Mouse (Mus musculus) liver, adult (tissue): ENCODE measurements around the gene Ccr10.

Experiments
- GATA4 ChIP-seq: IDR thresholded peaks from 2 replicates; pipeline ENCODE4 v1.6.1; 2014; ENCODE audit warnings: mild to moderate bottlenecking, low read length; ENCODE audit not compliant: insufficient replicate concordance

The Ccr10 gene

DNA sequence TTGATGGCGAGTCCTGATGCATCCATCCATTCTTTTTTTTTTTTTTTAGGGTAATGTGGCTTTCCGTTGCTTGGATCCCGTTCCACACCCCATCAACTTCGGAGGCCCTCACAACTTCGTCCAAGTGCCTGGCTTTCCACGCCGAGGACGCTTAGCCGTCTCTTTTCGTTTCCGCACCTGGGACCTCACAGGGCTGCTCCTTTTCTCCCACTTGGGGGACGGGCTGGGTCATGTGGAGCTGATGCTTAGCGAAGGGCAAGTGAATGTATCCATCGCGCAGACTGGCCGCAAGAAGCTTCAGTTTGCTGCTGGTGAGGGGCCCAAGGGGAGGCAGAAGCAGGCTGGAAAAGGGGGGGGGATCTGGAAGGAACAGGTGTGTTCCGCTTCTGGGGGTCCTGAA is 5.0 kb upstream of the Ccr10 start:
- TF ChIP-seq GATA4 = no peak

DNA sequence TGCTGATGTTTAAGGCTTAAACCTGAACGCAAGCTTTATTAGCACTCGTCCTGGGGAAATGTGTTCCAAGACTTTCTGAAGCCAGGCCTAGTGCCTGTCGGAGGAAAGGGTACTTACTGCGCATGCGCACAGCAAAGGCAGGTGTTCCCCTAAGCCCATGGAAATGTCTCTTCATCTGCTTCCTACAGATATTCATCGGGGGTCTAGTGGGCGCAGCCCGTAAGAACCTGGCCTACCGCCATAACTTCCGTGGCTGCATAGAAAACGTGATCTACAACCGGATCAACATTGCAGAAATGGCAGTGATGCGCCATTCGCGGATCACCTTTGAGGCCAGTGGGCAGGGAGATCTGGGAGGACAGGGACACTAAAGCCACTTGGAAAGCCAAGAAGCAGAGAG is 4.1 kb upstream of the Ccr10 start:
- TF ChIP-seq GATA4 = no peak

DNA sequence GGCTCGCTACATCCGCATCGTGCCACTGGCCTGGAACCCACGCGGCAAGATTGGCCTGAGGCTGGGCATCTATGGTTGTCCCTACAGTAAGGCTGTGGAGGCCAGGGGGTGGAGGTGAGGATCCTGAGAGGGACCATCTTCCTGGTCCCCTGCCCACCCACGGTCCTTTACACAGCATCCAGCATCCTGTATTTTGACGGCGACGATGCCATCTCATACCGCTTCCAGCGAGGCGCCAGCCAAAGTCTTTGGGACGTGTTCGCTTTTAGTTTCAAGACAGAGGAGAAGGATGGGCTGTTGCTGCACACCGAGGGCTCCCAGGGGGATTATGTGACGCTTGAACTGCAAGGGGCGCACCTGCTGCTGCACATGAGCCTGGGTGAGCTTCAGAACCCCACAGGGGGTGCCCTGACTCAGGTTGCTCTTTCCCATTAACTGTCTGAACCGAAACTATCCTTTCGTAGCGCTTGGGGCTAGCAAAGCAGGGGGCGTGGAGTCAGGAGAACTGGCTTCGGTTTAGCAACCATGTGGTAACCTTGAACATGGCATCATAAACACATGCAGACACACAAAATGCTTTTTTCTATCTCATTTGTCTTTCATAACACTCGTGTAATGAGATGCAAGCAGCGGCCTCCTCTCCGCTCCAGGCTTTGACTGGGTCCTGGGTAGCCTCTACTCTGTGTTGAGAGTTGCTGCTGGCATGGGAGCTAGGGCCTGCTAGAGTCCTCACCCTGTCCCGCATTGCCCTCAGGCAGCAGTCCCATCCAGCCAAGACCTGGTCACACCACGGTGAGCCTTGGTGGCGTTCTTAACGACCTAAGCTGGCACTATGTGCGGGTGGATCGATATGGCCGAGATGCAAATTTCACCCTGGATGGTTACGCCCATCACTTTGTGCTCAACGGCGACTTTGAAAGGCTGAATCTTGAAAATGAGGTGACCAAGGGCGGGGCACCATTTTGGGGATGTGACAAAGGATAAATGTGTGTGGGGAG is 3.1 kb upstream of the Ccr10 start:
- TF ChIP-seq GATA4 = no peak

DNA sequence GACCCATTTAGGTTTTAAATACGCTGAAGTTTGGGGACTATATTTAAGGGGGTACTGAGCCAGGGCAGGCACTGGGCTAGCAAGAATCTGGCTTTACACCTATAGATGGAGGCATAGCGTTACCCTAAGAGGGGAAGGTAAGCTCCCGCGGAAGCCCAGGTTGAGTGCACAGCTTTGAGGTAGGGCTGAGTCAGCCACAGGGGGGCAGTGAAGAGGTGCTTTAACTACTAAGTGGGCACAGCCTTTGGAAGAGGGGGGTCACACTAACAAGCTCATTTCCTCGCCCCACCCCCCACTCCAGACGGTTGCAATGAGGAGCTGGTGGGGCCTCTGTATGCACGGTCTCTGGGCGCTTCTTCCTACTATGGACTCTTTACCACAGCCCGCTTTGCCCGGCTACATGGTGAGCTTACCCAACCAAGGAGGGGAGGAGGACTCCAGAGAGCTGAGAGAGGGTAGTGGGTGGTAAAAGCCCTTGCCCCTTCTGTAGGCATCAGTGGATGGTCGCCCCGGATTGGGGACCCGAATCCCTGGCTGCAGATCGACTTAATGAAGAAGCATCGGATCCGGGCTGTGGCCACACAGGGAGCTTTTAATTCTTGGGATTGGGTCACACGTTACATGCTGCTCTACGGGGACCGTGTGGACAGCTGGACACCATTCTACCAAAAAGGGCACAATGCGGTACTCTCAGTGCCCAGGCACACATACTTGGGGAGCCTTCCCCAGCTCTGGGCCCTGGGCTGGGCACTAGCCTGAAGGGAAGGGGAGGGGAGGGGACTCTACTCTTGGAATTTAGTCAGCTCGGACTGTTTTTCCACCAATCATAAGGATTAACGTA is 1.9 kb upstream of the Ccr10 start:
- TF ChIP-seq GATA4 = no peak

DNA sequence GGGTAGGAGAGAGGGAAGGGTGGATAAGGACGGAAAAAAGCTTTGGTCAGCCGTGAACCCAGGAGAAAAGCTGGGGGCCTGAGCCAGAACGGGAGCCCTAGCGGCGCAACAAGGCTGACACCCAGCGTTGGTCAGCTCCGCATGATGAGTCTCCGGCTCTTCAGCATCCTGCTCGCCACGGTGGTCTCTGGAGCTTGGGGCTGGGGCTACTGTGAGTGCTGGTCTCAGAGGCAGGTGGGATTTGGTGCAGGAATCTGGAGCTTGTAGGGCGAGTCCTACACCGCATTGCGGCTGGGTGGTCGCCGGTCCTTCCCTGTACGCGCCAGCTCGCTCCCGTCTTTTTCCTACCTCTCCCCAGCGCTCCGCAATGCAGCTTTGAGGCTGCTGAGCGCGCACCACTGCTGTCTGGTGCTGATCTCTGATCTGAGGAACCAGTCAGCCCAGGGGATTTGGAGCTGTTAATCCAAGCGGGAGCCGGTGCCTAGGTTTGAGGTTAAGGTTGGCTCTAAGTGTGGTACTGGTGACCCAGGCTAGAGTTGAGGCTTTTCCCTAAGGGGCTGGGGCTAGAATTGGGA is 961 bp upstream of the Ccr10 start:
- TF ChIP-seq GATA4 = no peak

DNA sequence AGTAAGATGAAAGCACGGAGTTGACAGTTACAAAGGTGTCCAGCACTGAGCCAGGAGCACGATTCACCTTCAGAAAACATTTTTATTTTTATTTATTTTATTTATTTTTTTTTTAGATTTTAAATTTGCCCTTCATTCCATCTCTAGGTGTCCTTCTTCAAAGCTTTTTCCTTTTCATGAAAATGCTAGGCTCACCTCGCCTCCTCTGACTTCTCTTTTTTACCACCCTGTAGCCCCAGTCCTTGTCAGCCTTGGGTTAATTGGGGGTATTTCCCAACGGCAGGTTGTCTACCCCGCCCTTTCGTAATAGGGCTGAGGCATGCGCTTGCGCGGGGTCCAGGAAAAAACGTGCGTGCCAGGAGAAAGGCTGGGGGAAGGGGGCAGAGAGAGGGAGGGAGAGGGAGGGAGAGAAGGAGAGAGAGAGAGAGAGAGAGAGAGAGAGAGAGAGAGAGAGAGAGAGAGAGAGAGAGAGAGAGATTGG is 433 bp upstream of the Ccr10 start:
- TF ChIP-seq GATA4 = no peak

DNA sequence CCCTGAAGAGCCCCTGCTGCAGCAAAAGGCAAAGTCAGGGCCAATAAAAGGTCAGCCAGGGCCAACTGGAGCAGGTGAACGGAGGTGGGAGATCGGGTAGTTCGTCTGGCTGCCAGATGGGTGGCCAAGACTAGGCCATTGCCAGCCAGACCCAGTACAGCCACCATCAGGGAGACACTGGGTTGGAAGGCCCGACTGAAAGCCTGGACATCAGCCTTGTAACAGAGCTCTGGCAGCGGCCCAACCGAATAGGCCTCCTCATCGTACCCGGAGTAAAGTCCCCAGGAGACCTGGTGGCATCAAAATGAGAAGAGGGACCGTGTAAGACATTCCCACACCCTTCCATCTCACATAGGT is 876 bp downstream of the Ccr10 start:
- no peak for TF ChIP-seq GATA4

DNA sequence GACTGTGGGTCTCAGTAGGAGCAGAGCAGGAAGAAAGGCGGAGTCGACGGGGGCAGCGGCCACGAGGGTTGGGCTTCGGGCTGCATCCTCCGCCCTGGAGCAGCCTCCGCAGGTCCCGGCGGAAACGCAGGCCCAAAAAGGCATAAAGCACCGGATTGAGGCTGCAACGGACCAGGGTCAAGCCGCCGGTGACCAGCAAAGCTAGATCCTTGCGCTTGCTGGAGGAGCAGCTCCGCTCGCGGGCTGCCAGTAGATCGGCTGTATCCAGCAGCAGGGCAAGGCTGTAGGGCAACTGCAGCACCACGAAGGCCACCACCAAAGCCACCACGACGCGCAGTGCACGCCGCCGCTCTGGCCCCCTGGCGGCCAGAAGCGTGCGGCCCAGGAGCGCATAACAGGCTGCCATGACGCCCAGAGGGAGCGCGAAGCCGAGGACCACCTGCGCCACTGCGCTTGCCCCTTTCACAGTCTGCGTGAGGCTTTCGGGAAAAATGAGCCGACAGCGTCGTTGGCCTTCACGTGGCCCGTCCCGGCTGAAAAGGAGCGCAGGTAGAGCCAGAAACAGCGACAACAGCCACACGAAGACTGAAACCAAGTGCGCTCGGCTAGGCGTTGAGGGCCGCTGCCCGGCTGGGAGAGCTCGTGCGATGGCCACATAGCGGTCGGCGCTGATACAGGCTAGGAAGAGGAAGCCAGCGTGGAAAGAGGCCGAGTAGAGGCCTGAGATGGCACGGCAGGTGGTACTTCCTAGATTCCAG is 1.4 kb downstream of the Ccr10 start:
- TF ChIP-seq GATA4 = no peak; the same call in 1 of the 2 replicates

DNA sequence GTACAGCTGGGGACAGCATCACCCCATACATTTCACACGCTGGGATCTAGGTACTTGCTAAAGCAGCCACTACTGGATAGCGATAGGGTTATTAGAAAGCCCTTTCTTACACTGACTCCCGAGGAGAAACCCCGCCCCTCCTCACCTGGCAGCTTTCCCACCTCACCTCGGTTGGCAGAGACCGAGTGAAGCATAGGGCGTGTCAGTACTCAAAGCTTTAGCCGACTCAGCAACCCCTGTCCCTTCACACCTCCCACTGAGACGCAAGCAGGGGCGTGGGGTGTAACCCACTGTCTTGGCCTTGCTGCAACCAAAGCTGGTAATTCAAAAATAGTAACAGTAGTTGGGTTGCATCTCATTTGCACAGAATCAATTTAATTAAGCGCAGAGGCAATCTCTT is 2.1 kb downstream of the Ccr10 start:
- no peak for TF ChIP-seq GATA4

DNA sequence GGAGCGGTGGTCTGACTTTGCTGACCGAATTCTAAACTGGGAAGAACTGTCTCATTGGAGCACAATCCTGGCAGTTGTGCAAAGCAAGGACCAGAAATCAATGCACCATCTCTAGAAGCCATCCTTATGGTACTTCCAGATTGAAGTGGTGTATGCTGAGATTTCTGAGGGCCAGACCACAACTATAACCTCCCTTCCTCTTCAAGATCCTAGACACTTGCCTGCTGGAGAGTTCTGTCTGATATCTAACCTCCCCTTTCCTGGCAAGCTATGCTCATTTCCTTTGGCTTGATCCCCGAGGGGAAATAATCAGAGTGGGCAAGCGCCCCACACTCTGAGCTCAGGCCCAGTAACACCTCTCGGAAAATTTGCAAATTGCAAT is 2.8 kb downstream of the Ccr10 start:
- no peak for TF ChIP-seq GATA4

DNA sequence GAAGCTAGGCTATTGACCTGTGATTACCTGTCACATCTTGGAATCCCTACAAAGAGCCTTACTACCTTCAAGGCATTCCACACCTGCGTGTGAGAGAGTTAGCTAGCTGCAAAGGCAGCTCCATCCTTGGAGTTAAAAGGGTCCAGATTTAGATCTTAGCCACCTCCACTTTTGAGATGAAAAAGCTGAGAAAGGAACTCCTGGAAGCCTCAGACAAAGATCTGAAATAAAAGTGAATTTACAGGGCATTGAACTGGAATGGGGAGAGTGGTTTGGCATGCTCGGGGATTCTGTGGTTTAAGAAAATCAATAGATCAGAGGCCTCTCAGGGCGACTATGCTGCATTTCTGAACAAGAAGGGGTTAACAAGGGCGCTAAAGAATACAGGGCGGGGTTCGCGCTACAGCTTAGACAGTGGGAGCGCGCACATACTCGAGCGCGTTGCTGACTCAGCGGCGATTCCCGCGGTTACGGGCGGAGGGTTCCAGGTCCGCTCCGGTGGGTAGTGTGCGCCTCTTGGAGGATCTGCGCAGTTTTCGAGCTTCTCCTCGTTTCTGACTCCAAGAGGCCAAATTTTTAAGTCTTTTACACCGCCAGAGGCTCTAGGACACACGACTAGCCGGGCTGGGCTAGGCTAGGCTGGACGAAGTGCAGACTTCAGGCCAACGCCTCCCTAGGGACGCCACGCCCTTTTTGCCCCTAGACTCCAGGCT is 3.4 kb downstream of the Ccr10 start:
- no peak for TF ChIP-seq GATA4

DNA sequence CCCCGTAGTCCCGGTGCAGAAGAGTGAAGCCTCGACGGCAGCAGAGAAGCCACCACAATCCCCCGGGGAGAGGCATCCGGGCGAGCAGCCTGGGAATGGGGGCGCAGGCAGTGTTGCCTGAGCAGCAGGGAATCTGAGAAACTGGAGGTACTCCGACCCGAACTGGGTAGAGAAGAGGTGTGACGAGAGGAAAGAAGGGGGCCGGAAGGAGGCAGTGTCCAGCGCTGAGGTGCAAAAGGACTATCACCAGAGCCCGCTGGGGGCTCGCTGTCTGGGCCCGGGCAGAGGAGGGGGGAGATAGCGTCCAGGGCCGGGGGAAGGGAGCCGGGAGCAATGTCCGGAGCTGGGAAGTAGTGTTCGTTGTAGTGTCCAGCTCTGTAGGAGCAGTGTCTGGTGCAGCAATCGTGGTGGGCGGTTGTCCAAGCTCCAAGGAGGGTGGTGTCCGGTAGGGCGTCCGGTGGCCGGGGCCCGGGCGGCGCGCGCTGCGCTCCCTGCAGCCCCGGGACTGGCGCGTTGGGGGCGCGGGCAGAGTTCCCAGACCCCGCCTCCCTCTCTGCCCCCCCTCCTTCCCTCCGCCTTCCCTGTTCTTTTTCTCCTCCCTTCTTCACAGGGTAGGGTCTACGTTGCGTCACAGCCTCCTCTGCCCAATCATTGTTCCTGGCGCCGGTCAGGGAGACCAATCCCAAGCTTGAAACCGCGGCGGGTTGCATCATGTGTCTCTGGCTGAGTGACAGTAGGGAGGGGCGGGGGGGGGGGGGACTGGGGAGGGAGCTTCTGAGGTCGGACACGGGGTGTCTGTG is 4.2 kb downstream of the Ccr10 start, which contains the start of gene Plekhh3:
Plekhh3 (minus strand) TSS at position 541 of the 800 bp plus-strand sequence.
- TF ChIP-seq GATA4 = no peak

DNA sequence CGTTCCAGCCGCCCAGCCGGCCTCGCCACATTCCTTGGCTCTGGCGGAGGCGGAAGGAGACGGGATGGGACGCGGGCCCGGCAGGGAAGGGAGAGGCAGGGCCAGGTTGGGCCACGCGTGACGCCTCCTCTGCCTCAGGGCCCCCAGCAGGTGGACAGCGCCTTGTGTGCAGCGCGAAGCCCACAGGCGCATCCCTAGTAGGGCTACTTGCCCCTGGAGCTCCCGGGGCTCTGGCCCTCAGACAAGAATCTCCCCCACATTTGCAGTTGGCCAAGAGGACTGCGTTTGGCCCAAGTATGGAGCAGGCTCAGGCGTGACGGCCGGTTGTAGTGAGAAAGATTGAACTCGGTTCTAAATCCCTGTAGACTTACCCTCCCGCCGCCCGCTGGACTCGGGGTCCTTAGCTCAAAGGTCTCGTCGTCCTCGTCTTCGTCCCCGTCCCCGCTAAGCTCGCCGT is 4.9 kb downstream of the Ccr10 start, which contains the start of gene Cntnap1:
Cntnap1 (plus strand) TSS at position 170 of the 457 bp plus-strand sequence.
- no peak for TF ChIP-seq GATA4

DNA sequence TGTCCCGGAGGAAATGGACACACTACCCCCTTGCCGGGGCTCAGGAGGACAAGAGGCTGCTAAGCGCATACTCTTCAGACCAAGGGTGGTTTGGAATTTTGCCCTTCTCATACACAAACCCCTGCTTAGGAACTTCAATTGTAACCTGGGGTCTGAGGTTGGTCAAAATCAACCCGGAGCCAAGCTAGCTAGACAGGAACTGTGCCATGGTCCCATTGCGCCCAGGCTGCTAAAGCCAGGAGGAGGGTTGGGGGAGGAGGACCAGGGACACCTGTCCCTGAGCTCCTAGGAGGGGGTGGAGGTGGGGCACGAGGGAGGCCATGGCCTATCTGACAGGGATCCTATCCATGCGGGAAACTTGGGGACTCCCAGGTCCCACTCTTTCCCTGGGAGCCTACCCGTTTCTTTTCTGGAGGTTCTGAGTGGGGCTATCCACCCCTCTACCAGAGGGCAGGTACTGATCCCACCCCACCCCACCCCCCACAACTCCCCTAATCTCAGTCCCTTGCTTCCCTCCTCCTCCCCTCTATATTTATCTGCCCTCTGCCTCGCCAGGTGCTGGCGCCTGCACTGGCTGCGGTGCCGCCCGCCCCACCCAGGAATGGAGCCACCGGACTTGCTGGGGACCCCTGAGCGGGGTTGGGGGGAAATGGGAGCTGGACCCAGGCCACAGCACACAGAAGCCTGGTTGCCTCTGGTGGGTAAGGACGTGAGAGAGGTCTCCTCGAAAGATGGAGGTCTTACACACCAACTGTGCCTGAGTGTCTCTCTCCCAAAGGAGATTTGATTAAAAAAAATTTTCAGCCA is 5.7 kb downstream of the Ccr10 start:
- no peak for TF ChIP-seq GATA4
